7 mouse cellular contexts compared by ENCODE assay signal in genomic region chr10:6349216-6349615, GRCm38 (mm10).
A peak's percentile ranks its signal among the peaks of the same experiment; 100 is the strongest.
DNase-seq lines count a peak whose midpoint lies in the region; TF ChIP-seq lines count a peak whose summit lies in the region.
"Not testable (repeated sequence)": the region's sequence is repeated elsewhere in the genome, so short reads cannot be mapped to it uniquely, and the experiment has no call there.

No protein-coding gene starts in this region.

- H3K36me3 ChIP-seq in E14TG2a.4 (ENCODE audit: insufficient read depth, low read length); ES-Bruce4 (ENCODE audit: control insufficient read depth, insufficient read depth, low read length, poor library complexity, severe bottlenecking); ES-E14 (ENCODE audit: control insufficient read depth, insufficient read depth, low read length, poor library complexity, severe bottlenecking): not testable (repeated sequence)

- DNase-seq in ES-CJ7 (ENCODE audit: low read depth, low spot score) (peak; percentile 75), ES-E14 (ENCODE audit: low read depth, low spot score) (peak; percentile 27), R1 (ENCODE audit: low read depth, low spot score) (peak; percentile 52), WW6 (ENCODE audit: low read depth, low spot score) (peak; percentile 14), ZHBTc4 (ENCODE audit: low read depth, low spot score) (peak; percentile 74)

- H3K9ac ChIP-seq in ES-Bruce4 (ENCODE audit: low read depth, poor library complexity, severe bottlenecking) (0 out of 2 replicates have a peak overlapping the region, but pooled peaks have one; percentile 23), ES-E14 (ENCODE audit: insufficient read depth, low read depth, low read length, poor library complexity, severe bottlenecking) (peak overlapping the region; percentile 66)

- in situ Hi-C loops in ES-E14 (cut with MboI; ENCODE audit: low sequenced_read_pairs in 2 of 2, unreplicated experiment in 2 of 2), result not testable (repeated sequence)

- not testable (repeated sequence) for TF ChIP-seq CTCF in E14TG2a.4 (conservative IDR thresholded peaks at IDR 0.05; ENCODE audit: low read length); ES-Bruce4 (IDR thresholded peaks at IDR 0.05; ENCODE audit: low read depth, low read length)

- TF ChIP-seq POLR2A in ES-Bruce4 (IDR thresholded peaks at IDR 0.05; ENCODE audit: insufficient read depth, low read length), result not testable (repeated sequence)

- not testable (repeated sequence) for H3K4me1 ChIP-seq in E14TG2a.4 (replicated peaks; ENCODE audit: low read depth, low read length); ES-Bruce4 (ENCODE audit: control insufficient read depth, insufficient read depth, low read length); ES-E14 (ENCODE audit: control insufficient read depth in 2 of 2, insufficient read depth in 2 of 2, low read length in 2 of 2, poor library complexity in 1 of 2)

- peaks cover 17% of the 10 kb centered on the region for H3K9me3 ChIP-seq in E14TG2a.4 (ENCODE audit: low read length)
- H3K9me3 ChIP-seq in ES-Bruce4 (replicated peaks; ENCODE audit: control insufficient read depth, insufficient read depth, low read length, poor library complexity, severe bottlenecking); ES-E14 (ENCODE audit: control insufficient read depth, insufficient read depth, low read depth, low read length): not testable (repeated sequence)

- H3K27me3 ChIP-seq in E14TG2a.4 (ENCODE audit: insufficient read depth, low read length); ES-Bruce4 (ENCODE audit: control insufficient read depth, insufficient read depth, low read length, poor library complexity, severe bottlenecking): not testable (repeated sequence)

- not testable (repeated sequence) for TF ChIP-seq EP300 in ES-Bruce4 (IDR thresholded peaks at IDR 0.05; ENCODE audit: insufficient read depth, low read depth, low read length)

- H3K27ac ChIP-seq in ES-Bruce4 (ENCODE audit: insufficient read depth, low read length); ES-E14 (ENCODE audit: insufficient read depth, low read depth, low read length, poor library complexity, severe bottlenecking): not testable (repeated sequence)

- H3K4me3 ChIP-seq in E14TG2a.4 (replicated peaks; ENCODE audit: low read length) (peak overlapping the region; percentile 74), ES-Bruce4 (ENCODE audit: low read depth, low read length) (peak overlapping the region; percentile 64), ES-E14 (ENCODE audit: insufficient read depth in 1 of 2, low read depth in 1 of 2, low read length in 2 of 2, poor library complexity in 1 of 2, severe bottlenecking in 1 of 2) (peak overlapping the region; percentile 58 to 70)

Comparison
In these comparisons a context has a peak if more than half of its experiments do, and no peak if none do; other contexts are left out.
1. DNase-seq: peak in every context shown above with its lines; median percentile 75 in ES-CJ7; 74 in ZHBTc4; 52 in R1; 27 in ES-E14; 14 in WW6.